Mouse (Mus musculus) heart, adult 2 months (tissue): ENCODE data around the gene Fhad1.

ENCODE experiments used
- CTCF ChIP-seq: fragments of 200-600 bp; IDR thresholded peaks from 2 replicates; pipeline ENCODE4 v1.8.1; 2022; ENCODE audit warnings: antibody characterized with exemption, mild to moderate bottlenecking, moderate library complexity
- EP300 ChIP-seq: fragments of 200-500 bp; IDR thresholded peaks from 2 replicates; pipeline ENCODE4 v1.6.1; 2011; ENCODE audit warnings: low read depth, low read length, control low read depth; ENCODE audit not compliant: insufficient read depth
- POLR2A ChIP-seq: fragments of 200-500 bp; IDR thresholded peaks from 2 replicates; pipeline ENCODE4 v1.6.1; 2011; ENCODE audit warnings: mild to moderate bottlenecking, low read depth, low read length, control low read depth; ENCODE audit not compliant: insufficient read depth

GRCm38 (mm10) chr4:141902479-141902858 lies 112.4 kb downstream of the Fhad1 start:
- TF ChIP-seq EP300 (no peak), CTCF (no peak), POLR2A (no peak)
